Mouse (Mus musculus) megakaryocyte, embryonic 14.5 days (primary cell): Measurements from ENCODE around the gene Dpm3. TPM values are rescaled to one million over a fixed set of nuclear protein-coding genes. Genes with fewer than 3 reads are reported as not detected.

ENCODE experiments used
- H3K27me3 ChIP-seq: replicated peaks from 2 replicates; pipeline ENCODE3; 2012; ENCODE audit warnings: inconsistent platforms
- H3K36me3 ChIP-seq: replicated peaks from 2 replicates; pipeline ENCODE3; 2012; ENCODE audit warnings: low read length, inconsistent platforms, mixed read lengths
- H3K4me1 ChIP-seq: 2 replicates; pipeline ENCODE4 v1.6.1; 2012; ENCODE audit warnings: inconsistent platforms
- H3K4me3 ChIP-seq: replicated peaks from 2 replicates; pipeline ENCODE3; 2012; ENCODE audit warnings: moderate library complexity, mild to moderate bottlenecking, inconsistent platforms
- H3K9me3 ChIP-seq: 2 replicates; pipeline ENCODE4 v1.6.1; 2012; ENCODE audit warnings: inconsistent platforms
- FLI1 ChIP-seq: IDR thresholded peaks from 2 replicates; pipeline ENCODE4 v1.6.1; 2012; ENCODE audit warnings: low read length, inconsistent platforms, mixed read lengths
- GATA1 ChIP-seq: IDR thresholded peaks from 3 replicates; pipeline ENCODE4 v1.6.1; 2012; ENCODE audit warnings: mixed read lengths, low read length, inconsistent platforms, borderline replicate concordance
- polyA plus RNA-seq: library from polyadenylated mRNA; stranded (reverse); fragments of >175 nt; gene quantifications from 2 replicates; pipeline ENCODE4 v1.2.3, GENCODE M21; 2012; ENCODE audit warnings: low replicate concordance; ENCODE audit not compliant: insufficient read depth

The Dpm3 gene
- polyA plus RNA-seq, 1 experiment, result 435 TPM

DNA sequence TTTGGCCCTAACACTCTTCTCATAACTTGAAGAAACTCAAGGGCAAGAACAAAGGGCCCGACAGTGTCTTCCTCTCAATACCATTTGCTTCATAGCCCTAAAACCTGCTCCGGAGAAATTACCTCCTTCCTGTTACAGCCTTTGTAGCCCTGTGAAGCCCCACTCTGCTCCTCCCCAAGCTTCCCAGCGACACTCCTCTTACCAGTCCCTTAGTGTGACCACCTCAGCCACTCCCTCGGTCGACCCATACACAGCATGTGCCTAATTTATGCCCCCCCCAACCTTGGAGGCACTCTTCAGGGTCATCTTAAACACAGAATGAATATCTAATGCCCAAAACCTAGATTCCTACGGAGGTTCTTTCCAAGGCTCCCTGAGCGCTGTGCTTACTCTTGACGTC is 19.5 kb downstream of the Dpm3 start:
- Histone ChIP-seq H3K27me3 (peaks cover 80% of the 10 kb centered on the region), H3K36me3 (no peaks in the 10 kb centered on the region), H3K4me1 (peaks cover 41% of the 10 kb centered on the region), H3K4me3 (no peak overlapping the region), H3K9me3 (no peaks in the 10 kb centered on the region)
- TF ChIP-seq GATA1, result no peak
- TF ChIP-seq FLI1, result no peak

DNA sequence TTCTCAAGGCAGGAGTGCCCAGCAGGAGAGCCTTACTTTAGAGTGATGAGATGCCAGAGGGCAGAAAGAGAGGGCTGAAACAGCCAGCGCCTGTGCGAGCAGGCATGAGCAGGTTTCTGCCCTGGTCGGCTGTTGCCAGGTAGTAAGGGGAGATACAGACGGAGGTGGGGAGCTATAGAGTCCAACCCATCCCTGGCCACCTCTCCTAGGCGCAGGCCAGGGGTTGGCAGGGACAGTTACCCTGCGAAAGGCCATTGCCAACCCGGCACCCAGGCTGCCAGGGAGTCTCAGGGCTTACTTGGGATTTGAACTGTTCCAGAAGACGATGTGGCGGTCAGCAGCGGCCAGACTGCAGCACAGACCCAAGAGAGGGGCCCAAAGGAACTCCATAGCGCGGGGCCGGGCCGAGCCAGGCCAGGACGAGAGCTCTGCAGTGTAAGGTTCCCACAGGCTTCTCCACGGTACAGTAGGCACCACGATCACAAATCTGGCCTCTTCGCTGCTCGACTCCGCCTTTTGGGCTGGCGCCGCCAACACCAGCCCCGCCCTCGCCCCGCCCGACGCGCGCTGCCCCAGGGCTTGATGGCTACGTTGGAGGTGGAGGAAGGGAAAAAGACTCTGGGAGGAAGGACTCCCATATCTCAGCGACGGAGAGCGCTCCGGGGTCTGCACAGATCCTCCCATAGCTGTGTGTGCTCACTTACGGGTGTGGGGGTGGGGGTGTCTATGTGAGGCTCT is 20.2 kb downstream of the Dpm3 start:
- Histone ChIP-seq H3K27me3 (peaks cover 87% of the 10 kb centered on the region), H3K4me1 (peaks cover 41% of the 10 kb centered on the region), H3K36me3 (no peaks in the 10 kb centered on the region), H3K4me3 (peak overlapping the region; percentile 90), H3K9me3 (no peaks in the 10 kb centered on the region)
- TF ChIP-seq GATA1 (no peak), FLI1 (no peak)

DNA sequence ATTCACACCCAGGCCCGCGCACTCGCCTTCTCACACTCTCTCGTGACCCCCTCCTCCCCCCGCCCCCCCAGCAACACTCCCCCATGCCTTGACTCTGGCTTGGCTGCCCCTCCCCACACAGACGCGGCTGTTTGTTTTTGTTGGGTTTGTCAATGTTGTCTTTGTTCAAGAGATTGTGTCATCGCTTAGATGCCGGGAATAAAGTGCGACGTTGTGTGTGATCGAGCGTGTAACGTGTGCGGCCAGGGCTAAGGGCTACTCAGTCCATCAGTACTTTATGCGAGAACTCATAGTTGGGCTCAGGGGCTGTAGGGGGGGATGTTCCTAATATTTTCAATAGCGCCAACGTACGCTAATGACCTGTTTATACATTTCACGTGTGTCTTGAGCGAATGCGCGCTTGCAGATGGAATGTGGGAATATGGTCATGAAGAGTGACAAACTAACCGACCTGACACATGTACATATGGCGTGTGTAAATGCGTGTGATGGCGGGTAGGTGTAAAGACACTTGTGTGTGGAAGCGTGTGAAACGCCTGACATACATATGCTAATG is 21.0 kb downstream of the Dpm3 start:
- TF ChIP-seq GATA1, result no peak
- TF ChIP-seq FLI1, result no peak
- peaks cover 45% of the 10 kb centered on the region for H3K4me1 ChIP-seq
- no peaks in the 10 kb centered on the region for H3K9me3 ChIP-seq
- H3K4me3 ChIP-seq, result peak overlapping the region; percentile 90
- no peaks in the 10 kb centered on the region for H3K36me3 ChIP-seq
- H3K27me3 ChIP-seq, result peaks cover 91% of the 10 kb centered on the region

DNA sequence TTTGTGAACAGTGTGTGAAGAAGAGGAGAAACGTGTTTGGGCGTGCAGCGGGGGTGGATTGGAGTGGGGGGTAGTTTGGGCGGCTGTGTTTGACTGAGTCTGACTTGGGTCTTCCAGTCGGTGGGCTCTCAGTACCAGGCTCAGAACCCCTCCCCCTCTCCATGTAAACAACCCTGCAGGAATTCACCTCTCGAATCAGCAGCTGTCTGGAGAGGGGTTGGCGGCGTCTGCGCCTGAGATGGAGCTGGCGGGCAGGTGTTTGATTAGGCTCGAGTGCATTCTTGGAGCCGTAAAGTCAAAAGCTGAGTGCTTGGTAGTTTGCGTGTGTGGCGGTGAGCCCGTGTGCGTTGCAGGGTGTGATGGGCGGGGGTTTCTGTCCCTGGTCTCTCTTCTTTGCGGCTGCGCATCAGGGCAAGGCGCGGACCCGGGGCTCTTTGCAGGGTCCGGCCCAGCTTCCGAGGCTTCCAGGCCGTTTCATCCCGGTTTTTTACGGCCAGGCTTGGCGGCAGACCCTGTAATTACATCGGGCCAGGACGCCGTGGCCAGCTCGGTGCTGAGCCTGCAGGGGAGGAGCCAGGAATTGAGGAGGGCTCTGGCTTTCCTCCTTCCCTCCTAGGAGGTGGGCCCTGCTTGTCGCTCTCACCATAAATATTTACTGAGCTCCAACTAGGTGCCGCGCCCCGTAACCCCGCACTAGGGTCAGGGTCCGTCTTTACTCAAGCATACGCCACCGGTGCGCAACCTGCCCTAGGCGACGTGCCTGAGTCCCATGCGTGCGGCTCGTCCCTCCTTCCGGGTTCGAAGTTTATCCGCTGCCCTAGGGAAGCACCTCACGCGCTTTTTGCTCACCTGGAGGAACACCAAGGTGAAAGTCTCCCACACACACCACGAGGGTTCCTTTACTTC is 21.7 kb downstream of the Dpm3 start, which contains the start of gene Efna1:
Efna1 (minus strand) TSS at position 537 of the 906 bp plus-strand sequence.
- Histone ChIP-seq H3K36me3 (no peaks in the 10 kb centered on the region), H3K9me3 (no peaks in the 10 kb centered on the region), H3K4me3 (peak within 1 kb of the TSS; percentile 90), H3K4me1 (peaks cover 52% of the 10 kb centered on the region), H3K27me3 (peaks cover 92% of the 10 kb centered on the region)
- TF ChIP-seq GATA1, result no peak
- no peak for TF ChIP-seq FLI1

DNA sequence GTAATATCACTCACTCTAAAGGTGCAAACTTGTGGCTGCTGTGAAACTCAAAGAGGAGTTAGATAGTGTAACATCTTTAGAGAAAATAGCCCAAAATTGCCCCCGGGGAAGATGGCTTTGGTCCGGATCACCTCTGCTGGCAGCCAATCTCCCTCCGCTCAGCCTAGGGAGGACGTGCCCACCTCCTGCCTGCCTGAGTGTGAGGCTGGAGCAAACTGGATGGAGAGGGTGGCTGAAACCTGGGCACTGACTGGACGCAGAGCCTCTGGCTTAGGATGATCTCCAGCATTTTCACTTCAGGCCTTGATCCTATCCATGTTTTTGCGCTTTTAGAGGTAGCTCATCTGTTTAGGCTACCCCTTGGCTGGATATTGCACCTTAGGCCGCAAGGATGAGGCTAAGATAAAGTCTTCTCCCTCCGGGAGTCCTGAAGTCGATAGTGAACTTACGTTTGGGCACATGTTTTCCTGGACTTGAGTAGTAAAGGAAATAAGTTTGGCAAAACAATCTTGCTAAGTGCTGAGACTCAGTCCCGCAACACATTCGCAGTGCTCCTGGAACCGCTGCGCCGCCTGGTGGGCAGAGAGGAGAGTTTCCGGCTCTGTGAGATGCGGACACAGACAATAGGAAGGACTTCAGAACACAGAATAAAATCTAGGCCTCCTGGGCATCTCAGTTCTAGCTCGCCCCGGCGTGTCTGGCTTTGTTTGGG is 22.6 kb downstream of the Dpm3 start:
- no peak for TF ChIP-seq GATA1
- no peak for TF ChIP-seq FLI1
- Histone ChIP-seq H3K27me3 (peaks cover 91% of the 10 kb centered on the region), H3K4me3 (peak overlapping the region; percentile 90)

DNA sequence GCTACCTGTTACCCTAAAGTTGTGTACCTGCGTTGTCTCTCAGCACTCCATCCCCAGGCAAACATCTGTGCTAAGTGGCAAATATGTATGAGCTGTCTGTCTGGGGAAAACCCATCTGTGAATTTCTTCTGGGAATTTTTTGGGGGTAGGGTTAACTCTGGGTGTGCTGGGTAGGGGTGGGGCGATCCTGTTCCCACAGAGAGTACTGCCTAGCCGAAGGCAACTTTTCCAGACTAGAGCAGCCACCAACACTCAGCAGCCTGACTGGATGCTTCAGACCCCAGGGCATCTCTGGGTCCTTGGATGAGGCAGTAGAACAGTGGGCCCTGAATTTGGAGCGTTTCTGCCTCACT is 23.1 kb downstream of the Dpm3 start:
- H3K36me3 ChIP-seq, result no peaks in the 10 kb centered on the region
- H3K4me3 ChIP-seq, result no peak overlapping the region
- TF ChIP-seq FLI1, result no peak
- TF ChIP-seq GATA1, result no peak
- no peaks in the 10 kb centered on the region for H3K9me3 ChIP-seq
- H3K27me3 ChIP-seq, result peaks cover 90% of the 10 kb centered on the region
- H3K4me1 ChIP-seq, result peaks cover 52% of the 10 kb centered on the region

More for the DNA sequence above, 22.6 kb downstream of the Dpm3 start:
- H3K9me3 ChIP-seq, result no peaks in the 10 kb centered on the region
- H3K4me1 ChIP-seq, result peaks cover 52% of the 10 kb centered on the region
- H3K36me3 ChIP-seq, result no peaks in the 10 kb centered on the region

DNA sequence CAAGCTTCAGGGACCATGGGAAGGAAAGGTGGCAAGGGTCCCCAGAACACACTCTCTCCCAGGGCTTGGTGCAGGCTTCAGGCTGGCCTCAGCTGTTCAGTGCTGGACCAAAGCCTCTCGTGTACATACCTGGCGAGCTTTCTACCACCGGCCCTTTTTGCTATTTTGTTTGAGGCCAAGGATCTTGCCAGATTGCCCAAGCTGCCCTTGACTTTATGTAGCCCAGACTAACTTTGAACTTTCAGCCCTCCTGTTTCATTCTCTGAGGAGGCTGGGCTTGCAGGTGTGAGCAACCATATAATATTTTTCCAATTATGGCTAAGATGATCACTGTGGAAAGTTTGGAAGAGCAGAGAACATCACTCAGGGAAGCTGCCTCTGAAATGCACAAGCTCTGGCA is 25.1 kb downstream of the Dpm3 start:
- Histone ChIP-seq H3K4me3 (no peak overlapping the region), H3K4me1 (peaks cover 51% of the 10 kb centered on the region), H3K27me3 (peaks cover 89% of the 10 kb centered on the region), H3K36me3 (no peaks in the 10 kb centered on the region), H3K9me3 (no peaks in the 10 kb centered on the region)
- TF ChIP-seq FLI1, result no peak
- TF ChIP-seq GATA1, result no peak

DNA sequence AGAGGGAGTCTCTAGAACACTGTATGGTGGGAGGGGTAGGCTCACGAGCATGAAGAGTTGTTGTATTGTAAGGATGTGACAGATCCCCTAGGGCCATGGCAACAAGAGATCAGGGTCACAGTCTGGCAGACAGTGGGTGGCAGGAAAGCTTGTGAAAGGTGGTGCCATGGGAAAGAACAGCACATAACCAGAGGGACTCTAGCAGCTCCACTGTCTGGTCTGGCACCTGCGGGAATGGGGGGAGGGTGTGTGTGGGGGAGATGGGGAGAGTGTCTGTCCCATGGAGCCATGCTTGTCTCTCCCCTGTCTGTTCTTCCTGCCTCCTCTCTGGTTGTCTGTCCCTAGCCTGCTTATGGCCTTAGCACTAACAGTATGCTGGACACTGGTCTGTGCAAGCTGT is 26.4 kb downstream of the Dpm3 start:
- TF ChIP-seq FLI1 (no peak), GATA1 (no peak)
- no peak overlapping the region for H3K4me3 ChIP-seq
- H3K4me1 ChIP-seq, result peaks cover 38% of the 10 kb centered on the region
- peaks cover 79% of the 10 kb centered on the region for H3K27me3 ChIP-seq
- no peaks in the 10 kb centered on the region for H3K36me3 ChIP-seq
- no peaks in the 10 kb centered on the region for H3K9me3 ChIP-seq

DNA sequence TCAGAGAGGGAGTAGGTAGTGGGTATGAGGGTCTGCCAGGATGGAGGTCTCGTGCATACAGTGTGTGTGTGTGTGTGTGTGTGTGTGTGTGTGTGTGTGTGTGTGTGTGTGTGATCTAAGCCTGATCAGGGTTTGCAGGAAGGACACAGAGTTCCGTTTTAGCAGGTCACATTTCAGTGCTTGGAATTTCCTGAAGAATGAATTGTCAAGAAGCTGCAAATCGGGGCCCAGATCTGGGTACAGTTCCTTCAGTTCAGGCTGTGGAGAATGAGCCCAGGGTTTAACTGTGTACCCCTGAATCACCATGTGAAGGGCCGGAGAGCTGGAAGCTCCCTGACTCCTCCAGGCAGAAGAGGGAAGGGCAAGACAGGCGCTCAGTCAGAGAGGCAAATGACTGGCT is 28.1 kb downstream of the Dpm3 start:
- Histone ChIP-seq H3K4me3 (no peak overlapping the region), H3K9me3 (no peaks in the 10 kb centered on the region), H3K27me3 (peaks cover 71% of the 10 kb centered on the region), H3K36me3 (no peaks in the 10 kb centered on the region), H3K4me1 (peaks cover 24% of the 10 kb centered on the region)
- TF ChIP-seq FLI1, result no peak
- TF ChIP-seq GATA1, result no peak
